Mouse (Mus musculus) MEL (cell line): ENCODE data around the gene Arhgef17.

Experiments
- CHD1 ChIP-seq: IDR thresholded peaks from 2 replicates; pipeline ENCODE4 v1.6.1; 2012; ENCODE audit warnings: low read depth, mild to moderate bottlenecking, inconsistent platforms, low read length, improper control_type of control experiment
- NRF1 ChIP-seq: IDR thresholded peaks from 2 replicates; pipeline ENCODE4 v1.6.1; 2014; ENCODE audit warnings: low read depth, mild to moderate bottlenecking, inconsistent platforms, low read length, improper control_type of control experiment, moderate library complexity; ENCODE audit not compliant: poor library complexity, insufficient read depth, severe bottlenecking
- TBP ChIP-seq: IDR thresholded peaks from 2 replicates; pipeline ENCODE4 v1.8.0; 2011; ENCODE audit warnings: low read depth, low read length, improper control_type of control experiment
- UBTF ChIP-seq: IDR thresholded peaks from 2 replicates; pipeline ENCODE4 v1.6.1; 2012; ENCODE audit warnings: low read depth, mild to moderate bottlenecking, inconsistent platforms, low read length, improper control_type of control experiment, moderate library complexity, borderline replicate concordance; ENCODE audit not compliant: insufficient read depth
- ZKSCAN1 ChIP-seq: IDR thresholded peaks from 2 replicates; pipeline ENCODE4 v1.6.1; 2012; ENCODE audit warnings: low read depth, mild to moderate bottlenecking, inconsistent platforms, low read length, improper control_type of control experiment, moderate library complexity

- TF ChIP-seq TBP (no peak), ZKSCAN1 (no peak), UBTF (no peak), CHD1 (no peak), NRF1 (no peak)
These were observed 46.3 kb upstream of the Arhgef17 start for GRCm38 (mm10) chr7:100978171-100978570.
